Mouse (Mus musculus) heart, postnatal 0 days (tissue): Measurements from ENCODE around the gene Fam198b.

Experiments used
- CTCF ChIP-seq: IDR thresholded peaks from 2 replicates; pipeline ENCODE4 v1.5.1; 2016; ENCODE audit warnings: antibody characterized with exemption, control low read depth, low read depth
- EP300 ChIP-seq: IDR thresholded peaks from 2 replicates; pipeline ENCODE4 v1.6.1; 2016; ENCODE audit warnings: antibody characterized with exemption, low read depth

DNA sequence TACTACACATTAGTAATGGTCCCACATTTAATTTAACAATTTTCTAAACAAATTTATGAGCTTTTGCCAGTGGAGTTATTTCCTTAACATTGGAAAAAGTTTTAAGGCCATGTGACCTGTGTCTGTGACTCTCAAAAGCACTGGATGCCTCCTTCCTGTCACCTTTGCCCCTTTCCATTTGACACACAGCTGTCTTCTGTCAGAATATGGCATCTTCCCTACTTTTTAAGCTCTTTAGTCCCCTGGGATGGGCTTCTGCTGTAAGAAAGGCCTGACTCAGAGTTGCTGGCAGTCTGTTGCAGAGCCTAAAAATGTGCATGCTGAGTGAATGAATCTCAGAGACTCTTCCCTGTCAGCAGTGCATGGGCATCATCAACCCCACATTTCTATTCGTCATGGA lies 63.4 kb downstream of the Fam198b start:
- TF ChIP-seq CTCF (no peak), EP300 (no peak)
